Mouse (Mus musculus) bone marrow macrophage, adult 2 months (primary cell): ENCODE data around the gene Ttc28.

Source experiments
- CTCF ChIP-seq: IDR thresholded peaks from 2 replicates; pipeline ENCODE4 v1.5.1; 2012; ENCODE audit warnings: low read depth, mild to moderate bottlenecking, low read length, moderate library complexity
- POLR2A ChIP-seq: IDR thresholded peaks from 2 replicates; pipeline ENCODE4 v1.6.1; 2012; ENCODE audit warnings: mild to moderate bottlenecking, low read depth, low read length, borderline replicate concordance

- TF ChIP-seq POLR2A = no peak
- no peak for TF ChIP-seq CTCF
Measured at GRCm38 (mm10) chr5:111204976-111205586, 325.5 kb downstream of the Ttc28 start.
